Mouse (Mus musculus): ENCODE results near the gene Alad. TPM values are rescaled to one million over a fixed set of nuclear protein-coding genes. Genes with fewer than 3 reads are reported as not detected.
"Not testable (repeated sequence)": the region's sequence is repeated elsewhere in the genome, so short reads cannot be mapped to it uniquely, and the experiment has no call there.

The Alad gene
- total RNA-seq, 2 experiments from 2014 or later: 21.9 to 22.1 TPM

DNA sequence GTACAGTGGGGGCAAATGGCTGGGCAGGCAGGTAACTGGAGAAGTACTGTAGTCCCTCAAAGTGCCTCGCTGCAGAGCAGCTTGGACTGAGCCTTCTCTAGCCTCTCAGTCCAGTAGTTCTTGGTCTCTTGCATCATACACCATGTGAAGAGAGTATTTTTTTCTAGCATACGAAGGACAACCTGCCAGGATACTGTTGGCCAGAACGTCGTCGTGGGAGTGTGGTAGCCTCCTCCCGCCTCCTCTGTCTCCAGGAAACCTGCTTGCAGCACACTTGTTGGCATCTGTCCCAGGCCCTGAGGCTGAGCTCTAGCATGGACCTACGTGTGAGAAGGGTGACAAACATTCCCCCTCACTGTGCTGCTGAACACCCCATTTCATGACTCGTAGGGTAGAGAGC lies 22.9 kb downstream of the Alad start:
- peak; percentile 39 for DNase-seq

DNA sequence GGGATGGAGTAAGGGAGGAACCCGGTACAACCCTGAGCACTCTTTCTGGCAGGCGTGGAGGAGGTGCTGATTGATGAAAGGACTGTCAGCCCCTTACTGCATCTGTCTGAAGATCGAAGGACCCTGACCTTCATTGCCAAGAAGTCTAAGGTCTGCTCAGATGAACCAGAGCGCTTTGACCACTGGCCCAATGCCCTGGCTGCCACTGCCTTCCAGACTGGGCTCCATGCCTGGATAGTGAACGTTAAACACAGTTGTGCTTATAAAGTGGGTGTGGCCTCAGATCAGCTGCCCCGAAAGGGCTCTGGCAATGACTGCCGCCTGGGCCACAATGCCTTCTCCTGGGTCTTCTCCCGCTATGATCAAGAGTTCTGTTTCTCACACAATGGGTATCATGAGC lies 23.8 kb downstream of the Alad start:
- intact Hi-C loops (cut with DNase I; ENCODE audit: low total_unique reads): no loop called here
- DNase-seq: peak; percentile 54

More for the DNA sequence above, 22.9 kb downstream of the Alad start:
- intact Hi-C loops (cut with DNase I; ENCODE audit: low total_unique reads): no loop called here

DNA sequence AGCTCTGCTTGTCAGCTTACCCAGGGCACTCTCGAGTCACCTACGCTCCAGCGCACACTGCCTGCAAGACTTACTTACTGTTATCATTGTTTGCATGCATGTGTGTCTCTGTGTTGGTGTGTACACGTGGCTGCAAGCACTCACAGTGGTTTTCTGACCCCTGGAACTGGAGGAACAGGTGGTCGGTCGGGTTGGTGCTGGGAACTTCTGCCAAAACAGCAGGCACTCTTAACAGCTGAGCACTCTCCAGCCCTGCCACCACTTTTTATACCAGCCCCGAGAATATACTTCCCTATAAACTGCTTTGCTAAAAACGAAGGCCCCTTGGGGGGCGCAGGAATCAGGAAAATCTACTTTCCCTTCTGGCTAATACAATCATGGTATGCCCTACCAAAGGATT lies 25.5 kb downstream of the Alad start:
- DNase-seq: no peak
- intact Hi-C loops (cut with DNase I; ENCODE audit: low total_unique reads): no loop called here

DNA sequence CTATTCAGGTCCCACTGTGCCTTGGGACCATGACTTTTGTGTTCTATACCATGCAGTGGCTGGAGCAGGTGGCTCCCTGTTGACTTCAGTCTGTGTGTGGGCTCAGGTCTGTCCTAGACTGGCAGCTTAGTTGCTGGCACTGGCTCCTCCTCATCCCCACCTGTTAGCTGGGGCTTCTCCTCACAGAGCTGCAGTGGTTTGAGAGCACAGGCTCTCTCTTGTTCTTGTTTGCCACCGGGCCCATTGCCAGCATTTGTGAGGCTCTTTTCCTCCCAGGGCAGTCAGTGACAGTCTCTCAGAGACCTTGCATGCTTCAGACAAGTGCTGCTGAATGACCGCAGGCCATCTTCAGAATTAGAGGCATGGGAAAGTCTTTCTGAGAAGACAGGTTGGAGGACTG lies 27.0 kb downstream of the Alad start:
- intact Hi-C loops (cut with DNase I; ENCODE audit: low total_unique reads): no loop called here
- no peak for DNase-seq

DNA sequence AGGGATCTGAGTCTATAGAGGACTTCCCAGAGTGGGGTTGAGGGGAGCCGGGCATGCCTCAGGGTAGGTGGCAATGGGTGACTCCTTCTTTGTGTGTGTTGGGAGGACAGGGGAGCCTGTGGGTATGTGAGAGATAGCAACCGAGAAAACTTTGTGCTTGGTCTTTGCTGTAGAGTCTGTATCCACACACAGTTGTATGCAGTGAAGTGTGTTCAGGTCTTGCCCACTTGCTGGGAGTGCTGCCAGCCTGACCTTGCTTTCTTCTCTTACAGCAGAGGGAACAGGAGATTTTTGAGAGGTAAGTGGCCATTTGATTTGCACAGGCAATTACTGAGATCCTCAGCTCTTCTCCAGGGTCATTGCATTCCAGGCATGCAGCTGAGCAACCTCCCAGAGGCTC lies 31.8 kb downstream of the Alad start:
- intact Hi-C loops (cut with DNase I; ENCODE audit: low total_unique reads): no loop called here
- no peak for DNase-seq

DNA sequence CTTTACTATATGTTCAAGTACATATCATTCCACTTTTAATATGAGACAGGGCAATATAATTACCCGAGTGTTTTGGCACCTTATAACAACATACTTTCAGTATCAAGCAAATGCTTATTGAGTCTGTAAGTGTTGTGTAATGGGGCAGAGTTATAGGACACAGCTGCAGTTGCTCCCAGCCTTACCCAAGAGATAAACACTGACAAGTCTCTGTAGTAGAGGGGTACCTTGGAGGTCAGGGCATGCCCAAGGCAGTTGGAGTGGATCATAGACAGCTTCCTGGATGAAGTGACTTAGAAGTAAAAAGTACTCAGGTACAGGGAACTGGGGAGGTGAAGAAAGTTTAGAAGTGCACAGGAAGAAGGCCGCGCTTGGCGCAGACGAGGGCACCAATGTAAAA lies 32.5 kb downstream of the Alad start:
- intact Hi-C loops (cut with DNase I; ENCODE audit: low total_unique reads): no loop called here
- no peak for DNase-seq

DNA sequence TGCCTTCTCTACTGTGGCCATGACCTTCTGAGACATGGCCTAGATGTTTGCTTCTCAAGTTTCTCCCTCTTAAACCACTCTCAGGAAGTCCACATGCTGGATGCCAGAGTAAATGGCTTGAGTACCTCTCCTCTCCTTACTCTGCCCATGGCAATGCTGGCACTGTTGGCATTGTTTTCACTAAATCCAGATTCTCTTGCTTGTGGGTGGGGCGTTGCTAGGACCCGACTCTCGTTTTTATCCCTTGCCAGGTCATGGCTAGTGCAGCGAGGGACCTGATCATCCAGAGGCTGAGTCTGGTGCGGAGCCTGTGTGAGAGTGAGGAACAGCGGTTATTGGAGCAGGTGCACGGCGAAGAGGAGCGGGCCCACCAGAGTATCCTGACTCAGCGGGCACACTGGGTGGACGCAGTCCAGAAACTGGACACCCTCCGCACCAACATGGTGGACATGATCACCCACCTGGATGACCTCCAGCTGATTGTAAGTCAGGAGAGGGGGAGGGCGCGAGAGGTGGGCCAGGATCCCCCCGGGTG lies 33.5 kb downstream of the Alad start:
- DNase-seq: no peak
- intact Hi-C loops (cut with DNase I; ENCODE audit: low total_unique reads): no loop called here

DNA sequence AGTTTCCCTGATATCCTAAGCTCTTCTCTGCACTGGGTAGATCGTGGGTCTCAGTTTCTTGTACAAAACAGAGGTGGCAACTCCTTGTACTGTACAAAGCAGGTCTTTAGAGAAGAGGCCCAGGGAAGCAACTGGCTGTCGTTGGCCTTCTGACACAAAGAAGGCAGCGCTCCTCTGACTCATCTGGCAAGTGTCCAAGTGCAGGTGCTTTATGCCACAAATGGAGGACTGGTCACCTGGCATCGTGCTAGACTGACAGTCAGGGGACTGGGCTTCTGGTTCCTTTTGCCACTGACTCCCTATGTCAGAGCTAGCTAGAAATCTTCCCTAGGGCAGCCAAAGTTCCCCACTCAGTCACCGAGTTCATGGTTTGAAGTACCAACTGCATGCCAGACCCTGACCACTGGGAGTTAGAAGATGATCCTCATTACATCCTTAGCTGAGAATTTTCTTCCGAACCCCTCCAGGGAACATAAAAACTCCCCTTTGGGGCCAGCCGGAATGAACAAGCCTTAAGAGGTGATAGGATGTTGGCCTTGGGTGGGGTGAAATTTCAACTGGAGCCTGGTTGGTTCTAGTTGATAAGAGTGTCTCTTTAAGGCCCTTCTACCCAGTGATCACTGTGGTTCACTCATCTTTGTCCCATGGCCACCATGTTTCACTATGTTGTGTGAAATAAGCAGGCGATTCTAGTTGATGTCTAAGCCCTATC lies 34.1 kb downstream of the Alad start:
- DNase-seq: no peak
- intact Hi-C loops (cut with DNase I; ENCODE audit: low total_unique reads): no loop called here

DNA sequence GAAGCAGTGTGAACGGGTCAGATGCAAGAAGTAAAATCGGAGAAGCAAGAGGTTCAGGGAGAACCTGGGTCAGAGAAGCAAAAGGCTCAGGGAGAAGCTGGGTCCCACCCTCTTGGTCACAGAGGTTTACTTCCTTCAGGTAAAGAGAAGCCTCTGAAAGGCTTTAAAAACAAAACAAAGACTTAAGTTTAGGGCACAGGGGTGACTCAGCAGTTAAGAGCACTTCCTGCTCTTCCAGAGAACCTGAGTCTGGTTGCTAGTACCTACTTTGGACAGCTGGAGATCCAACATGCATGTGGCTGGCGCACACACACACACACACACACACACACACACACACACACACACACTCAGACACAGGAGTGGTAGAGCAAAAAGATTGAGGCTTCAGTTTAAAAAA lies 34.8 kb downstream of the Alad start:
- intact Hi-C loops (cut with DNase I; ENCODE audit: low total_unique reads): no loop called here
- no peak for DNase-seq

DNA sequence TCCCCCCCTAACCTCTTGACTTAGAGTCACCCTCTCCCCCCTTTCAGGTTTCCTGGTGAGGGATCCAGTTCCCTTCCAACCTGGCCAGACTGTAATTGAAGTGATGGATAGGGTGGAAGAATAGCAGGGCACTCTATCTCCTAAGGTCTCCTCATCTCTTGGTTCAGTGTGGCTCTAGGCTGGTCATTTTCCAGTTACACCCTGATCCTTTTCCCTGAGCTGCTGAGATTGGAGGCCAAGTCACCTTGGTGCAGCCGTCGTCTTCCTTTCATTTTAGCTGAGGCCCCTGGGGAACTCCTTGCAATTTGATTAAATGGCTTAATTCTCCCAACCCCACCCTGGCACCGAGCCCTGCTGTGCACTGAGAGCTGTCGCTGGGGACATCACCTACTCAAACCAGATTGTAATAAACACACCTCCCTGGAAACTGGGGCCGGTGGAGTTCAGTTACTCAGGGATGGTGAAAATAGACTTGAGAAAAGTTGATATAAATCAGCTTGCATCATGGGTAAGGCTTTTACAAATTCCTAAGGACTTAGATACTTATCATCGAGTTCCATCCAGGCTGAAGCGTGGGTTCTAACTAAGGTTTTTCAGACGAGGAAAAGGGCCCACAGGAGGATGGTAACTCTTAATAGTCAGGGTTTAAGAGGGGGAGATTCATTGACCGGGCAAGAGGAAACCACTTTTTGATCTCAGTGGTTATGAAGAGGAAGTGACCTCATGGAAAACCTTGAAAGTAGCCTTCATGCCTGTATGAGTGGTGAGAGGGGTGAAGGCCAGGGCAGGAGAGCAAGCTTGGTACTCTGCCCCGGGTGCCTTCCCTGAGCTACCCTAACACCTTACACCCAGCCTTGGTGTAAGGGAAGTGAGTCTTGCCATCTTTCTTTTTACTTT lies 38.8 kb downstream of the Alad start:
- intact Hi-C loops (cut with DNase I; ENCODE audit: low total_unique reads): no loop called here
- no peak for DNase-seq

DNA sequence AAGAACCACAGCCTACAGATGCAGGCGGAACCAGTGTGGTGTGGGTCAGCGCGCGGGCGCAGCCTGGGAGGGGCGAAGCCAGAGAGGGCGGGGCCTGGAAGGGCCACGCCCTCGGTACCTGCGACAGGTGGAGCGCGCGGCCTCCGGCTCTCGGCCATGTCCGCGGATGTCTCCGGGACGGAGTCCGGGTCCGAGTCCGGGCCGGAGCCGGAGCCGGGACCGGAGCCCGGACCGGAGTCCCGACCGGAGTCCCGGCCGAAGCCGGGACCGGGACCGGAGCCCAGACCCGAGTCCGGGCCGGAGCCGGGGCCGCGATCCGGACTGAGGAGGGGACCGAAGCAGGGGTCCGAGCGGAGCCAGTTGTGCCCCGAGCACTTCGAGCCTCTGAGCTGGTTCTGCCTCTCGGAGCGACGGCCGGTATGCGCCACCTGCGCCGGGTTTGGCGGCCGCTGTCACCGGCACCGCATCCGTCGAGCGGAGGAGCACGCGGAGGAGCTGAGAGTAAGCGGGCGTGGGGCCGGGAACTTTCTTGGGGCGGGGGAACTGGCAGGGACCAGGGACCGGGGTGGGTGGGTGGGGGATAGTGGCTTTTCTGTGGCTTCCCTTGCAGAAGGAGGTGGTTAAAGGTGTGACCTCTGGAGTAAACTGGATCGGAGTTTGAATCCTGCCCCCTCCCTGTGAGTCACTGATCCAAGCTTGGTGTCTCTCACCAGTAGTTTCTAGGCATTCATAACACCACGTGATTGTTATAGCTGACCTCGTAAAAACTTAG lies 39.6 kb downstream of the Alad start, which contains the start of gene Bspry:
Gene Bspry (plus strand): TSS at position 117 of the 772 bp plus-strand sequence.
- intact Hi-C loops (cut with DNase I; ENCODE audit: low total_unique reads): no loop called here
- peak; percentile 24 for DNase-seq

DNA sequence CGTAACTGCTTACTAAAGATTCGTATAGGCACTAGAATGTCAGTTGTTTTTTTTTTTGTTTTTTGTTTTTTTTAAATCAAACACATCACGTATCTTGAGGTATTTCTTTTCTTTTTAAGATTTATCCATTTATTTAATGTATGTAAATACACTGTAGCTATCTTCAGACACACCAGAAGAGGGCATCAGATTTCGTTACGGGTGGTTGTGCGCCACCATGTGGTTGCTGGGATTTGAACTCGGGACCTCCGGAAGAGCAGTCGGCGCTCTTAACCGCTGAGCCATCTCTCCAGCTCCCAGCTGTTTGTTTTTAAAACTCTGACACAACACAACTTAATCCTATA lies 40.2 kb downstream of the Alad start:
- intact Hi-C loops (cut with DNase I; ENCODE audit: low total_unique reads); DNase-seq: not testable (repeated sequence)

DNA sequence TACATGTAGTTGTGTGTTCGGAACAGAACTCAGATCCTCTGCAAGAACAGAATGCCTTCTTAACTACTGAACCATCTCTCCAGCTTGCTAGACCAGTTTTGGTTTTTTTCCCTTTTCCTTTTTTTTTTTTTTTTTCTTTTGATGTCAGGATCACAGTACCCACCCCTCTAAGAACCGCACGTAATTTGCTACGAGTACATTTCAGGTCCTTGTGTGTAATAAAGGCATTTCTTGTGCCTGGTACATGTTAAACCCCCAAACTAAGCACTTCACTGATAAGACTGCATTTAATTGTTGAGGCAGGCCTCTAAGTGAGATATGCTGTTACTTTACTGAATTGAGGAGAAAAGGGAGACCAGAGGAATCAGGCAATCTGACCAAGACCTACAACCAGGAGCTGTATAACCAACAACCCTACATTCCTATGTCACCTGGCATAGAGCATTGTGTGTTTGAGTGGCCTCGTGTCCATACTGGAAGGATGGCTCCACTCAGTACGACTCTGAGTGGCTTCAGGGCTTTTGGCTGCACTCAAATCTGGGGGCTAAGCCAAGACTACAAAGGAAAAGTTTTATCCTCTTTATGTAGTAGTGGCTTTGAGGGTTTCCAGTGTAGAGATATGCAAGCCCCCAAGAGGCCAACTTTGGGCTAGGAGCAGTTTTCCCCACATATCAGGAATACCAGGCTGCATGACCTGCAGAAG lies 42.0 kb downstream of the Alad start:
- no peak for DNase-seq

DNA sequence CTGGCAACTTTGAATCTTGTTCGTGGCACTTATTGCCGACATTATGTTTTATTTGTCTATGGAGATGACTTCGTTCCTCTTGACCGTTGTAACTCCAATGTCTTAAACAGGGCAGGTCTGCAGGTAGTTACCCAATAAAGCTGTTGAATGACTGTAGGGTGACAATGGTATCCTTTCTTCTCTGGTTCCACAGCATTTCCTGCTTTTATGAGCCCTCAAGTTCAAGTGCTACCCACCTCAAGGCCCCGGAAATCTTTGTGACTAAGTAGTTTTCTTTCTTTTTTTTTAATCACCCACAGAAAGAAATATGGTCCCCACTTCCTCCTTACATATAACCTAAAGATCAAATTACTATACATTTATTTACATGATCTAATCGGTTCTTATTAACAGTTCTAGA lies 43.9 kb downstream of the Alad start:
- intact Hi-C loops (cut with DNase I; ENCODE audit: low total_unique reads): no loop called here
- DNase-seq: no peak

More for the DNA sequence above, 42.0 kb downstream of the Alad start:
- intact Hi-C loops (cut with DNase I; ENCODE audit: low total_unique reads): no loop called here

DNA sequence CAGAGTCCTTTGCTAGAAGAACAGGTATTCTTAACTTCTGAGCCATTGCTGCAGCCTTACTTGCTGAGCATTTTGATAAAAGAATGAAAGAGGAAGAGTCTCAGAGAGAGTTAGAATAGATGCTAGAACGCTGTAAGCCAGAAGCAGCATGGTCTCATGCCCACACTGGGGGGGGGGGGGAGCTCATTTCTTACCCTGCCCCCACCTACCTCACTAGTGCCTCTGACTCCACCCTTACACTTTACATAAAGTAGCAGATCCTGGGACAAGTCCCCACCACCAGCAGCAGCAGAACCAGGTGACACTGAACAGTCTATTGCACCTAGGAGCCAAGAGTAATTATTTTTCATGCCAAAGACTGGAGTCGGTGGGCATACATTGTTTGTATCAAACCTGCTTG lies 44.6 kb downstream of the Alad start:
- intact Hi-C loops (cut with DNase I; ENCODE audit: low total_unique reads): no loop called here
- no peak for DNase-seq

DNA sequence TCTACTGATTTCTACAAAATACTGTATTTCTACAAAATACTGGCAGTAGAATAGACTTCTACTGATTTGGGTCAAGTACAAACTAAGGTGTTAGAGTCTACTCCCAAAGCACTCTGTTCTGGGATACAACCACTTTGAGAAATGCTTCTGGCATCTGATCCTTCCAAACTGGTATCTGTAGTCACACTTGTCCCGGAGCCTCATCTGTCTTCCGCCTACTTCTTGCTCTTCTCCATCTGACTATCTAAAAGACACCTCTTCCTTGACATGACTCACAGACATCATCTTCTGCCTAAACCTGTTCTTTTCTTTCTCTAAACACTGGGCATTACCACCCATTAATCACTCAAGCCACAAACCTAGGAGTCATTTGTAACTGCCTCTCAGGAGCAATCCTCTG lies 47.6 kb downstream of the Alad start:
- no peak for DNase-seq
- intact Hi-C loops (cut with DNase I; ENCODE audit: low total_unique reads): no loop called here

DNA sequence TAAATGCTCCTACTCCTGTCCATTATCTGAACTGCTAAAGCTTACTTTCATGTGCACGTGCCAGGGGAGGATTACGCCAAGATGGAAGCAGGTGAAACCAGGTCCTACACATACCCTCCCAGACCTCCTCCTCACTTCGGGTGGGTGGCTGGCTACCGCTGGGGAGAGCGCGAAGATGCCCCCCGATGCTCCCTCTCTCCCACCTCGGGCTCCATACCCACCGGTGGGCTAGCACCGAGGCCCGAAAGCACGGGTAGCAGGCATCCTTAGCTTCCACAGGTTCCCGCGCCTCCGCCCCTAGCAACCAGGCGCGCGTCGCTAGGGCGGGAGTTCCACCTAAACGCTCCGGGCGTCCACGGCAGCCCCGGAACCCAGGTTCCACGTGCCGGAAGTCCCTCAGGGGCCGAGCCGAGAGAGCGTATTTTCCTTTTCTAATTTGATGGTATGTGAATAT lies 49.1 kb downstream of the Alad start, which contains the start of gene Wdr31:
Gene Wdr31 (minus strand): TSS at position 299 of the 454 bp plus-strand sequence.
- peak; percentile 71 for DNase-seq
- intact Hi-C loops (cut with DNase I; ENCODE audit: low total_unique reads): no loop called here

DNA sequence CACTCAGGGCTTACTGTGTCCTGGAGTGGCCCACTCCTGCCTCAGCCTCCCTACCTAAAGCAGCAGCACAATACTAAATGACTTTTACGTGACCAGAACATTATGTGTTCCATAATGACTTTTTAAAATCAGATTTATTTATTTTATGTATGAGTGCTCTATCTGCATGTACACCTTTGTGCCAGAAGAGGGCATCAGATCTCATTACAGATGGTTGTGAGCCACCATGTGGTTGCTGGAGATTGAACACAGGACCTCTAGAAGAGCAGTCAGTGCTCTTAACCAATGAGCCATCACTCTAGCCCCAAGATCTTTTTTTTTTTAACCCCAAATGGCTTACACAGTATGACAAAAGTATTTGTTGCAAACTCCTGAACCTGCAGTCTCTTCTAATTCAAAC lies 51.6 kb downstream of the Alad start:
- no peak for DNase-seq
- intact Hi-C loops (cut with DNase I; ENCODE audit: low total_unique reads): no loop called here

DNA sequence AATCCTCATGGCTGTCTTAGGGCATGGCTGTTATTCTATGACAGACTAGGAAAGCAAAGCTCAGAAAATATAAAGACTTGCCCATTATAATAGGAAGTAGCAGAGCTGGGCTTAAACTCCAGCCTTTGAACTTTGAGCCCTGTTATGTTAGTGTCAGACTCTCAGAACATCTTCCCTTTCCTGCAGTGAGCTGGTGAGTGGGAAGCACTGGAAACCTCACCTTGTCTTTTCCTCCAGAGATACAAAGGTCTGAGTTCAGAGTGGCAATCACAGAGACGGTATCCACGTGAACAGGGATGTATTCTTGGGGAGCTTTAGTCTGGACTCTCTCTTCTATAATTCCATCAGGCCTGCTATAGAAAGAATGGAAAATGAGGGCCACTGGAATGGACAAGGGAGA lies 56.6 kb downstream of the Alad start:
- no peak for DNase-seq
- intact Hi-C loops (cut with DNase I; ENCODE audit: low total_unique reads): no loop called here
